Mouse (Mus musculus) spleen, postnatal 14 days (tissue): ENCODE measurements at regions not wholly inside any gene's neighbourhood (a gene's known extent, or its start where the extent isn't known, plus 50 kb on each side); places are given as distances from the start of the nearest gene placed in this dataset.

Experiments used
- DNase-seq, 2 experiments: peaks; one replicate each; pipeline ENCODE4 v3.0.0; 2021 to 2022; ENCODE audit warnings: low spot score in 2 of 2

- no peak for DNase-seq
Observed at GRCm38 (mm10) chr4:142554716-142555115, 315.5 kb upstream of the Kazn start.

GRCm38 (mm10) chr4:142545871-142546270 is 306.7 kb upstream of the Kazn start:
- DNase-seq, result no peak

GRCm38 (mm10) chr4:142545187-142545586 is 306.0 kb upstream of the Kazn start:
- DNase-seq, result no peak

GRCm38 (mm10) chr4:142544736-142545135 is 305.5 kb upstream of the Kazn start:
- no peak for DNase-seq

- no peak for DNase-seq
Observed at GRCm38 (mm10) chr4:142539200-142539750, 300.1 kb upstream of the Kazn start.

- DNase-seq, result no peak
Observed at GRCm38 (mm10) chr4:142527080-142527479, 287.9 kb upstream of the Kazn start.

GRCm38 (mm10) chr4:142517478-142518455 is 278.6 kb upstream of the Kazn start:
- DNase-seq, result no peak

GRCm38 (mm10) chr4:142514751-142515150 is 275.6 kb upstream of the Kazn start:
- no peak for DNase-seq

- no peak for DNase-seq
Observed at GRCm38 (mm10) chr4:142509386-142509785, 270.2 kb upstream of the Kazn start.

- DNase-seq, result no peak
Observed at GRCm38 (mm10) chr4:142506383-142507211, 267.4 kb upstream of the Kazn start.

GRCm38 (mm10) chr4:142503761-142504160 is 264.6 kb upstream of the Kazn start:
- no peak for DNase-seq

GRCm38 (mm10) chr4:142501177-142501576 is 262.0 kb upstream of the Kazn start:
- DNase-seq, result no peak

- DNase-seq, result no peak
Observed at GRCm38 (mm10) chr4:142500541-142500940, 261.3 kb upstream of the Kazn start.

GRCm38 (mm10) chr4:142496605-142497004 is 257.4 kb upstream of the Kazn start:
- DNase-seq, result no peak

- no peak for DNase-seq
Observed at GRCm38 (mm10) chr4:142492926-142493492, 253.8 kb upstream of the Kazn start.

- no peak for DNase-seq
Observed at GRCm38 (mm10) chr4:142485784-142486423, 246.7 kb upstream of the Kazn start.

GRCm38 (mm10) chr4:142475632-142476031 is 236.4 kb upstream of the Kazn start:
- DNase-seq, result no peak

GRCm38 (mm10) chr4:142474626-142475025 is 235.4 kb upstream of the Kazn start:
- DNase-seq, result no peak

- DNase-seq, result no peak
Observed at GRCm38 (mm10) chr4:142474018-142474417, 234.8 kb upstream of the Kazn start.

GRCm38 (mm10) chr4:142473284-142473683 is 234.1 kb upstream of the Kazn start:
- DNase-seq, result no peak

GRCm38 (mm10) chr4:142472332-142472731 is 233.1 kb upstream of the Kazn start:
- DNase-seq, result no peak
